Mouse (Mus musculus): ENCODE data around the gene Clcnka. TPM values are rescaled to one million over a fixed set of nuclear protein-coding genes. Genes with fewer than 3 reads are reported as not detected.
A peak's percentile ranks its signal among the peaks of the same experiment; 100 is the strongest.

Clcnka gene
- polyA plus RNA-seq, 1 experiment = 99.3 TPM

GRCm38 (mm10) chr4:141421423-141421822, 22.9 kb upstream of the Clcnka start:
- no peak overlapping the region for H3K27ac ChIP-seq (ENCODE audit: insufficient read depth, low read depth, low read length)
- H3K4me3 ChIP-seq (ENCODE audit: insufficient read depth, low read depth, low read length) = no peak overlapping the region
- TF ChIP-seq POLR2A (IDR thresholded peaks at IDR 0.05; ENCODE audit: low read depth, low read length) (no peak), CTCF (conservative IDR thresholded peaks at IDR 0.05; ENCODE audit: insufficient read depth, insufficient read length, low read depth, low read length) (no peak)
- 64% methylated on average over 14 of the region's 14 CpGs for WGBS
- DNase-seq = no peak
- H3K36me3 ChIP-seq (ENCODE audit: control insufficient read depth, insufficient read depth, low read length) = no peaks in the 10 kb centered on the region
- H3K4me1 ChIP-seq (ENCODE audit: control insufficient read depth, insufficient read depth, low read length) = peaks cover 5% of the 10 kb centered on the region
- H3K27me3 ChIP-seq (replicated peaks; ENCODE audit: control insufficient read depth, insufficient read depth, low read length) = no peaks in the 10 kb centered on the region

- H3K27ac ChIP-seq (ENCODE audit: insufficient read depth, low read depth, low read length) = no peak overlapping the region
- H3K36me3 ChIP-seq (ENCODE audit: control insufficient read depth, insufficient read depth, low read length) = no peaks in the 10 kb centered on the region
- WGBS = 48% methylated on average over 9 of the region's 9 CpGs
- no peak overlapping the region for H3K4me3 ChIP-seq (ENCODE audit: insufficient read depth, low read depth, low read length)
- TF ChIP-seq POLR2A (IDR thresholded peaks at IDR 0.05; ENCODE audit: low read depth, low read length) (no peak), CTCF (conservative IDR thresholded peaks at IDR 0.05; ENCODE audit: insufficient read depth, insufficient read length, low read depth, low read length) (no peak)
- no peaks in the 10 kb centered on the region for H3K27me3 ChIP-seq (replicated peaks; ENCODE audit: control insufficient read depth, insufficient read depth, low read length)
- DNase-seq = no peak
- H3K4me1 ChIP-seq (ENCODE audit: control insufficient read depth, insufficient read depth, low read length) = peaks cover 5% of the 10 kb centered on the region
Observed at GRCm38 (mm10) chr4:141420886-141421285, 22.4 kb upstream of the Clcnka start.

DNA sequence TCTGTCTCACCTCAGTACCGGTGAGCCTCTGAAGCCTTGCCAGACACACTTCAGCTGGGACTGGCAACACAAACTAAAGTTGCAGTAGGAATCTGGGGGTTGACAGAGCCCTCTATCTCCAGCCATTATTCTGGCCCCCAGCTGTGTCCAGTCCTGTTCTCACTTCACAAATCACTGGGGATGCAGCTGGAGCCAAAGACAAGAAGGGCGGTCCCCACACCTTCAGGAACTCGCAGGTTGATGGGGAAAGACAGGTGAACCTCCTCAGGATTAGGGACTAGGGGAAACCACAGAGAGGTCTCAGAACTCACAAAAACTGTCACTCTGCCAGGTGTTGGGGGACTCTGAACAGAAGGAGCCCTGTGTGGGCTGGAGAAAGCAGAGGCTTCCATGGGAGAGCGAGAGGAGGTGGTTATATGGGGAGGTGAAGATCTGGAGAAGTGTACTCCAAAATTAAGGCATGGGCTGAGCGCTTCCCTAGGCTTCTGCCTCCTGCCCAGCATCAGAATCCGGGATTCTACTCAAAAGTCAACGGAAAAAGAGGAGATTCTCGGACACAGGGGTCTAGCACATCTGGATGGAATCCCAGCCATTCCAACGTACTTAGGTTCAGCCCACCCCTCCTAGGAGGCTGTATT, 21.8 kb upstream of the Clcnka start, which contains the start of gene Hspb7:
Hspb7 (plus strand) TSS at position 588 of the 638 bp plus-strand sequence.
- H3K27me3 ChIP-seq (replicated peaks; ENCODE audit: control insufficient read depth, insufficient read depth, low read length) = no peaks in the 10 kb centered on the region
- peak within 1 kb of the TSS; percentile 49 for H3K27ac ChIP-seq (ENCODE audit: insufficient read depth, low read depth, low read length)
- DNase-seq = no peak
- H3K36me3 ChIP-seq (ENCODE audit: control insufficient read depth, insufficient read depth, low read length) = no peaks in the 10 kb centered on the region
- peaks cover 5% of the 10 kb centered on the region for H3K4me1 ChIP-seq (ENCODE audit: control insufficient read depth, insufficient read depth, low read length)
- H3K4me3 ChIP-seq (ENCODE audit: insufficient read depth, low read depth, low read length) = no peak within 1 kb of the TSS
- WGBS = 68% methylated on average over 9 of the region's 9 CpGs
- TF ChIP-seq CTCF (conservative IDR thresholded peaks at IDR 0.05; ENCODE audit: insufficient read depth, insufficient read length, low read depth, low read length) (no peak), POLR2A (IDR thresholded peaks at IDR 0.05; ENCODE audit: low read depth, low read length) (no peak)

DNA sequence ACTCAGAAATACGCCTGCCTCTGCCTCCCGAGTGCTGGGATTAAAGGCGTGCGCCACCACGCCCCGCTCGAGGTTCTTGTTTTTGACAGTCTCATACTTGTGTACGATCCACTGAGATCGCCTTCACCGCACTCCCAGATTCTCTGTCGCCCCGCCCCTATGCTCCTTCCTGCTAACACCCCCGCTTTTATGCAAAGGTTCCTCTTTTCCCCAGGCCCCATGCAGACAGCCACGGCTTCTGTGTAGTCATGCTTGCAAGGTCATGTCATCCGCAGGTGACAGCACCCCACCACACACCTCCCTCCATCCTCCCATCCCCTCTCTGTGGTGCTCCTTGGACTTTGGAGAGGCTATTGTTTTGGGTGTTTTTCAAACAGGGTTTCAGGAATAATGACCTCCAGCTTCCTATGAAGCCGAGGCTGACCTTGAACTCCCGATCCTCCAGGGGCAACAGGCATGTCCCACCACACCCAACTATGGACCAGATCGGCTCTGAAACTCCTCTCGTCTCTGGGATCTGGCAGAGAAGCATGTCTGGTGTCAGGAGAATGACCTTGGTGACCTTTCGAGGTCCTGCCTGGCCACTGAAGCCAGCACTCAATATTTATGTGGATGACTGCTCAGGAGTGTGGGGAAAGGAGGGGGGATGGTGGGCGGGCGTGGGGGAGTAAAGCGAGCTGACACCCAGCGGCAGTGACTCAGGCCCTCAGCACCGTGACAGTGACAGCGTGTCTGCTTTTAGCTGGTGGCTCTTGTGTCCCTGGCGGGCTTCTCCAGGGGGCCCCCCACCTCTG, 21.1 kb upstream of the Clcnka start:
- DNase-seq = no peak
- TF ChIP-seq CTCF (conservative IDR thresholded peaks at IDR 0.05; ENCODE audit: insufficient read depth, insufficient read length, low read depth, low read length) (no peak), POLR2A (IDR thresholded peaks at IDR 0.05; ENCODE audit: low read depth, low read length) (no peak)
- H3K27ac ChIP-seq (ENCODE audit: insufficient read depth, low read depth, low read length) = peak overlapping the region; percentile 49
- whole genome bisulfite sequencing = 54% methylated on average over 27 of the region's 27 CpGs
- no peaks in the 10 kb centered on the region for H3K36me3 ChIP-seq (ENCODE audit: control insufficient read depth, insufficient read depth, low read length)
- H3K4me1 ChIP-seq (ENCODE audit: control insufficient read depth, insufficient read depth, low read length) = peaks cover 5% of the 10 kb centered on the region
- no peak overlapping the region for H3K4me3 ChIP-seq (ENCODE audit: insufficient read depth, low read depth, low read length)
- H3K27me3 ChIP-seq (replicated peaks; ENCODE audit: control insufficient read depth, insufficient read depth, low read length) = no peaks in the 10 kb centered on the region

DNA sequence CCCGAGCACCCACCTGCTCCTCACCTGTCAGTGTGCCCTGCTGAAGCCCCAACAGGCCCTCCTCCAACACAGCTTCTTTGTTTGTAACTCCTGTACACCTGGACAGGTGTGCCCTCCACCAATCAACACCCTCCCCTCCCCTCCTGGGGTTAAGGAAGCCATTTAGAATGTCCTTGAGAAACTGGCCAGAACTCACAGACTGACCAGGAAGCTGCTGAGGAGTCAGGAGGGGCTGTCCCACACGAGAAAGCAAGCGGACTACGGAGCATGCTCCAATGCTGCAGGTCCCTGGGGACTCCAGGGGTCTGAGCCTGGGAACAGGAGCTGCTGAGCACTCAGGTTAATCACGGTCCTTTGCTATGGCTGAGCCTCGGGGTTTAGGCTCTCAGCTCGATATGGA, 17.4 kb upstream of the Clcnka start, which contains the start of gene Clcnkb:
Clcnkb (minus strand) TSS at position 91 of the 400 bp plus-strand sequence.
- H3K4me3 ChIP-seq (ENCODE audit: insufficient read depth, low read depth, low read length) = peak within 1 kb of the TSS; percentile 48
- TF ChIP-seq POLR2A (IDR thresholded peaks at IDR 0.05; ENCODE audit: low read depth, low read length) = no peak
- peak; percentile 78 for DNase-seq
- H3K27me3 ChIP-seq (replicated peaks; ENCODE audit: control insufficient read depth, insufficient read depth, low read length) = no peaks in the 10 kb centered on the region
- no peaks in the 10 kb centered on the region for H3K36me3 ChIP-seq (ENCODE audit: control insufficient read depth, insufficient read depth, low read length)
- 41% methylated on average over 7 of the region's 7 CpGs for WGBS
- peaks cover 1% of the 10 kb centered on the region for H3K4me1 ChIP-seq (ENCODE audit: control insufficient read depth, insufficient read depth, low read length)
- peak within 1 kb of the TSS; percentile 72 for H3K27ac ChIP-seq (ENCODE audit: insufficient read depth, low read depth, low read length)

DNA sequence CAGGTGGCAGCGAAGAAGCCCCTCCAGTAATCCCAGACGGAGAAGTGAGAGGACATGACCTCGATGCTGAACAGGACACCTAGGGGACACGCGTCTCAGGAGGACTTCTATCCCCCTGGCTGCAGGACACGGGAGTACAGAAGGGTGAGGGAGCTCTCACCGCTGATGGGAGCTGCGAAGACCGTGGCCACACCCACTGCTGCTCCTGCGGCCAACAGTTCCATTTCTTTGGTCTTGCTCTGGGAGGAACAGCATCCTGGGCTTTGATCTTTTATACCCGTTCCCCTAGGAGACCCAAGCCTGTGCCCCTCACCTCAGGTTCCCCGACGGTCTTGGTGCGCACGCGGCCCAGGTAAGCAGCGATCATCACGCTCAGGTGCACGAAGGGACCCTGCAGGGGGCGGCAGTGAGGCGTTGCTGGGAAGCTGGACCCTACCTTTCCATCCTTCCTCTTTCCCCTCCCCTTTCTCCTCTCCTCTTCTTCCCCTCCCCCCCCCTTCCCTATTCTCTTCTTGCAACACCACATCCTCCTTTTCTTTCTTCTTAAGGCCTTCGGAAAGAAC, 13.0 kb upstream of the Clcnka start:
- Histone ChIP-seq H3K27me3 (replicated peaks; ENCODE audit: control insufficient read depth, insufficient read depth, low read length) (no peaks in the 10 kb centered on the region), H3K27ac (ENCODE audit: insufficient read depth, low read depth, low read length) (no peak overlapping the region), H3K36me3 (ENCODE audit: control insufficient read depth, insufficient read depth, low read length) (no peaks in the 10 kb centered on the region), H3K4me3 (ENCODE audit: insufficient read depth, low read depth, low read length) (no peak overlapping the region), H3K4me1 (ENCODE audit: control insufficient read depth, insufficient read depth, low read length) (peaks cover 6% of the 10 kb centered on the region; the same call in 1 of the 2 replicates)
- DNase-seq = no peak
- TF ChIP-seq CTCF (conservative IDR thresholded peaks at IDR 0.05; ENCODE audit: insufficient read depth, insufficient read length, low read depth, low read length) = peak; percentile 46
- TF ChIP-seq POLR2A (IDR thresholded peaks at IDR 0.05; ENCODE audit: low read depth, low read length) = no peak
- WGBS = 24% methylated on average over 22 of the region's 22 CpGs

DNA sequence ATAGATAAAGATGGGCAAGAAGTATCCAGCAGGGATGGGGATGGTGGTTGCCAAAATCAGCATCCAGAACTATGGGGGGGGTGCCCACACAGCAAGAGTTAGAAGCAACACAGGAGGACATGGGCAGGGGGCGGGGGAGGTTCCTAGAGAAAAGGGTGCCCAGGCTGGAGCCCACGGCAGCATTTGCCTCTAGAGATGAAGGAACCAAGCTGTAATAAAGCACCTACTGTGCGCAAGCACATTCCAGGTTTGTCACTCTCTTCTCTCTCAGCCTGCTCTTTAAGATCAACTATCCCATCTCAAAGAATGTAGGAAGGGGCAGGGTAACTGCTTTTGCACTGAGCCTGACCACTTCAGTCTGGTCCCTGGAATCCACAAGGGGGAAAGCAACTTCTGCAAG, 10.1 kb upstream of the Clcnka start:
- TF ChIP-seq POLR2A (IDR thresholded peaks at IDR 0.05; ENCODE audit: low read depth, low read length) (no peak), CTCF (conservative IDR thresholded peaks at IDR 0.05; ENCODE audit: insufficient read depth, insufficient read length, low read depth, low read length) (no peak)
- DNase-seq = no peak
- Histone ChIP-seq H3K27ac (ENCODE audit: insufficient read depth, low read depth, low read length) (no peak overlapping the region), H3K36me3 (ENCODE audit: control insufficient read depth, insufficient read depth, low read length) (no peaks in the 10 kb centered on the region), H3K4me3 (ENCODE audit: insufficient read depth, low read depth, low read length) (no peak overlapping the region), H3K4me1 (ENCODE audit: control insufficient read depth, insufficient read depth, low read length) (peaks cover 10% of the 10 kb centered on the region; the same call in 1 of the 2 replicates), H3K27me3 (replicated peaks; ENCODE audit: control insufficient read depth, insufficient read depth, low read length) (no peaks in the 10 kb centered on the region)
- WGBS = 91% methylated on average over 3 of the region's 3 CpGs
